Mouse (Mus musculus): Measurements from ENCODE around the gene Scube2.

DNA sequence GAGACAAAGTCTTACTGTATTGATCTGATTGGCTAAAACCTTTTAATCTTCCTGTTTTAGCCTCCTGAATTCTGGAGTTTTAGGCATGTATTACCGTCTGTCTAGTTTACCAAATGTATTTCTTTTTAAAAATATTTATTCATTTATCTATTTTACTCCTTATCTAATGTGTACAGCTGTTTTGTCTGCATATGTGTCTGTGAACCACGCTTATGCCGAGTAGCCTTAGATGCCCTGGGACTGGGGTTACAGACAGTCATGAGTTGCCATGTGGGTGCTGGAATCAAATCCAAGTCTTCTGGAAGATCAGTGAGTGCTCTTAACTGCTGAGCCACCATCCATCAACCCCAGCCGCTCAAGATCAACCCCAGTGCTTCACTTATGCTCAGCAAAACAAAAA lies 46.9 kb downstream of the Scube2 start:
- no peak for TF ChIP-seq HCFC1 (IDR thresholded peaks at IDR 0.05; ENCODE audit: low read depth, low read length)
- no peak for TF ChIP-seq POLR2AphosphoS2 (IDR thresholded peaks at IDR 0.05; ENCODE audit: low read length)
- no peak for TF ChIP-seq RAD21 (IDR thresholded peaks at IDR 0.05; ENCODE audit: low read depth, low read length)
- TF ChIP-seq POLR2A (IDR thresholded peaks at IDR 0.05; ENCODE audit: control insufficient read depth in 1 of 2, insufficient read depth in 1 of 2, low read depth in 1 of 2, low read length in 2 of 2, poor library complexity in 1 of 2): no peak
- TF ChIP-seq CTCF (IDR thresholded peaks at IDR 0.05 in 2 of 3, conservative IDR thresholded peaks at IDR 0.05 in 1 of 3; ENCODE audit: control insufficient read depth in 1 of 3, insufficient read depth in 1 of 3, low read depth in 2 of 3, low read length in 3 of 3, poor library complexity in 1 of 3, severe bottlenecking in 1 of 3): no peak
- peak; percentile 91 for TF ChIP-seq TCF12 (IDR thresholded peaks at IDR 0.05; ENCODE audit: low read depth, low read length)
- no peak for TF ChIP-seq USF1 (IDR thresholded peaks at IDR 0.05; ENCODE audit: low read depth, low read length)
- no peak for TF ChIP-seq SMC3 (IDR thresholded peaks at IDR 0.05; ENCODE audit: low read depth, low read length)
- peak in 1 of 2 experiments; percentile 79; a peak in 3 of 4 replicates for TF ChIP-seq EP300 (IDR thresholded peaks at IDR 0.05; ENCODE audit: low read depth in 1 of 2, low read length in 2 of 2)
- TF ChIP-seq MAFK (IDR thresholded peaks at IDR 0.05; ENCODE audit: borderline replicate concordance, low read depth, low read length): no peak
- no peak; the same call in 1 of the 2 replicates for TF ChIP-seq ZKSCAN1 (IDR thresholded peaks at IDR 0.05; ENCODE audit: low read depth, low read length)
- TF ChIP-seq MYC (IDR thresholded peaks at IDR 0.05; ENCODE audit: low read depth, low read length): peak; percentile 63; the same call in 1 of the 2 replicates
